ENCODE assay signal across 8 mouse cellular contexts in genomic region chr17:57010911-57011235, GRCm38 (mm10). TPM values are rescaled to one million over a fixed set of nuclear protein-coding genes. Genes with fewer than 3 reads are reported as not detected.
DNase-seq lines count a peak whose midpoint lies in the region; ATAC-seq and TF ChIP-seq lines count a peak whose summit lies in the region.

No protein-coding gene starts in this region.

- TF ChIP-seq CTCF in cortical plate, adult 2 months (IDR thresholded peaks at IDR 0.05; ENCODE audit: extremely low read depth, insufficient read depth, low read length) = no peak

- H3K9me3 ChIP-seq in kidney, embryonic 15.5 days (replicated peaks) = no peaks in the 10 kb centered on the region
- H3K9me3 ChIP-seq in hindbrain, embryonic 16.5 days (ENCODE audit: control insufficient read depth, low read length) = no peaks in the 10 kb centered on the region
- H3K9me3 ChIP-seq in midbrain, embryonic 15.5 days = no peaks in the 10 kb centered on the region

- WGBS in kidney, embryonic 15.5 days = 0% methylated on average over 19 of the region's 19 CpGs
- WGBS in hindbrain, embryonic 16.5 days = under 1% methylated on average over 19 of the region's 19 CpGs
- WGBS in midbrain, embryonic 15.5 days = 0% methylated on average over 19 of the region's 19 CpGs

- peak overlapping the region; percentile 65 for H3K9ac ChIP-seq in kidney, embryonic 15.5 days
- H3K9ac ChIP-seq in hindbrain, embryonic 16.5 days (ENCODE audit: low read depth, low read length) = peak overlapping the region; percentile 71
- peak overlapping the region; percentile 61 for H3K9ac ChIP-seq in midbrain, embryonic 15.5 days

- no peaks in the 10 kb centered on the region for H3K27me3 ChIP-seq in kidney, embryonic 15.5 days
- no peaks in the 10 kb centered on the region for H3K27me3 ChIP-seq in hindbrain, embryonic 16.5 days (replicated peaks; ENCODE audit: control insufficient read depth, insufficient read depth, low read length)
- H3K27me3 ChIP-seq in midbrain, embryonic 15.5 days (replicated peaks) = no peaks in the 10 kb centered on the region

- peak overlapping the region; percentile 68 for H3K4me3 ChIP-seq in kidney, embryonic 15.5 days (replicated peaks)
- peak overlapping the region; percentile 75 for H3K4me3 ChIP-seq in cortical plate, adult 2 months (ENCODE audit: insufficient read depth, low read length)
- H3K4me3 ChIP-seq in hindbrain, embryonic 16.5 days (ENCODE audit: low read length) = peak overlapping the region; percentile 81
- peak overlapping the region; percentile 59 for H3K4me3 ChIP-seq in midbrain, embryonic 15.5 days

- DNase-seq in kidney, postnatal 14 days = no peak
- DNase-seq in T-cell, adult 2 months (ENCODE audit: low spot score) = no peak
- no peak for DNase-seq in urinary bladder, adult 2 months (ENCODE audit: low spot score)
- no peak for DNase-seq in cerebellum, adult 8-10 months

- H3K4me2 ChIP-seq in kidney, embryonic 15.5 days = peak overlapping the region; percentile 92
- peak overlapping the region; percentile 92 for H3K4me2 ChIP-seq in hindbrain, embryonic 16.5 days (ENCODE audit: low read length)
- peak overlapping the region; percentile 92 for H3K4me2 ChIP-seq in midbrain, embryonic 15.5 days

- no peak for TF ChIP-seq POLR2A in cortical plate, adult 2 months (IDR thresholded peaks at IDR 0.05; ENCODE audit: extremely low read depth, insufficient read depth, low read length)

- ATAC-seq in kidney, embryonic 15.5 days (replicated peaks; ENCODE audit: low FRiP score) = peak; percentile 41
- peak; percentile 58 for ATAC-seq in hindbrain, embryonic 16.5 days
- peak; percentile 68 for ATAC-seq in midbrain, embryonic 15.5 days (replicated peaks)

- H3K27ac ChIP-seq in kidney, embryonic 15.5 days = peak overlapping the region; percentile 94
- 0 out of 2 replicates have a peak overlapping the region, but pooled peaks have one; percentile 19 for H3K27ac ChIP-seq in cortical plate, adult 2 months (ENCODE audit: insufficient read depth, low read length)
- peak overlapping the region; percentile 78 for H3K27ac ChIP-seq in hindbrain, embryonic 16.5 days (ENCODE audit: low read depth, low read length)
- H3K27ac ChIP-seq in midbrain, embryonic 15.5 days = peak overlapping the region; percentile 81

- peaks cover 32% of the 10 kb centered on the region for H3K36me3 ChIP-seq in kidney, embryonic 15.5 days
- H3K36me3 ChIP-seq in hindbrain, embryonic 16.5 days (ENCODE audit: control insufficient read depth, insufficient read depth, low read length) = peaks cover 22% of the 10 kb centered on the region
- peaks cover 22% of the 10 kb centered on the region for H3K36me3 ChIP-seq in midbrain, embryonic 15.5 days (replicated peaks)

- peaks cover 24% of the 10 kb centered on the region for H3K4me1 ChIP-seq in kidney, embryonic 15.5 days
- 0 out of 2 replicates have a peak, but pooled peaks cover 2% of the 10 kb centered on the region for H3K4me1 ChIP-seq in cortical plate, adult 2 months (ENCODE audit: control insufficient read depth, insufficient read depth, low read length)
- peaks cover 18% of the 10 kb centered on the region for H3K4me1 ChIP-seq in hindbrain, embryonic 16.5 days (ENCODE audit: control insufficient read depth, insufficient read depth, low read depth, low read length)
- peaks cover 23% of the 10 kb centered on the region for H3K4me1 ChIP-seq in midbrain, embryonic 15.5 days

RNA-seq across cellular contexts. Expression of gene Gtf2f1, which starts 0.2 kb away (rescaled TPM):
- polyA plus RNA-seq in kidney, embryonic 15.5 days (2015; fragmentation: Nextera tagmentation; extraction: Ambion mirVana) = 64.0 and 70.3 TPM in 2 replicates
- polyA plus RNA-seq in cortical plate, adult 2 months (2012; rRNA removed) = 73.3 and 80.0 TPM in 2 replicates
- polyA plus RNA-seq in hindbrain, embryonic 16.5 days (2015; fragmentation: Nextera tagmentation; extraction: Ambion mirVana) = 60.2 and 68.0 TPM in 2 replicates
- polyA plus RNA-seq in midbrain, embryonic 15.5 days (2015; fragmentation: Nextera tagmentation; extraction: Ambion mirVana) = 76.8 TPM in 2 replicates
- 41.2 and 47.4 TPM in 2 replicates for polyA plus RNA-seq in urinary bladder, adult 2 months (2012; rRNA removed)

RNA-seq across cellular contexts. Expression of gene Gm17949, which starts 0.4 kb away (rescaled TPM):
- polyA plus RNA-seq in kidney, embryonic 15.5 days (2015; fragmentation: Nextera tagmentation; extraction: Ambion mirVana) = 0.30 and 0.37 TPM in 2 replicates
- 0.13 TPM in 1 of 2 replicates, not detected in the other for polyA plus RNA-seq in cortical plate, adult 2 months (2012; rRNA removed)
- 0.31 and 0.51 TPM in 2 replicates for polyA plus RNA-seq in hindbrain, embryonic 16.5 days (2015; fragmentation: Nextera tagmentation; extraction: Ambion mirVana)
- polyA plus RNA-seq in midbrain, embryonic 15.5 days (2015; fragmentation: Nextera tagmentation; extraction: Ambion mirVana) = 0.43 and 0.73 TPM in 2 replicates
- 0.18 and 0.19 TPM in 2 replicates for polyA plus RNA-seq in urinary bladder, adult 2 months (2012; rRNA removed)

RNA-seq across cellular contexts. Expression of gene Pspn, which starts 11.1 kb away (rescaled TPM):
- 0.87 and 1.3 TPM in 2 replicates for polyA plus RNA-seq in kidney, embryonic 15.5 days (2015; fragmentation: Nextera tagmentation; extraction: Ambion mirVana)
- not detected in 2 replicates for polyA plus RNA-seq in cortical plate, adult 2 months (2012; rRNA removed)
- 0.64 TPM in 1 of 2 replicates, not detected in the other for polyA plus RNA-seq in hindbrain, embryonic 16.5 days (2015; fragmentation: Nextera tagmentation; extraction: Ambion mirVana)
- 0.68 and 0.83 TPM in 2 replicates for polyA plus RNA-seq in midbrain, embryonic 15.5 days (2015; fragmentation: Nextera tagmentation; extraction: Ambion mirVana)
- not detected in 2 replicates for polyA plus RNA-seq in urinary bladder, adult 2 months (2012; rRNA removed)

RNA-seq across cellular contexts. Expression of gene Alkbh7, which starts 13.7 kb away (rescaled TPM):
- 55.3 and 56.7 TPM in 2 replicates for polyA plus RNA-seq in kidney, embryonic 15.5 days (2015; fragmentation: Nextera tagmentation; extraction: Ambion mirVana)
- polyA plus RNA-seq in cortical plate, adult 2 months (2012; rRNA removed) = 32.1 and 35.4 TPM in 2 replicates
- polyA plus RNA-seq in hindbrain, embryonic 16.5 days (2015; fragmentation: Nextera tagmentation; extraction: Ambion mirVana) = 57.8 and 64.4 TPM in 2 replicates
- polyA plus RNA-seq in midbrain, embryonic 15.5 days (2015; fragmentation: Nextera tagmentation; extraction: Ambion mirVana) = 53.2 and 57.1 TPM in 2 replicates
- polyA plus RNA-seq in urinary bladder, adult 2 months (2012; rRNA removed) = 18.1 and 20.6 TPM in 2 replicates

RNA-seq across cellular contexts. Expression of gene Khsrp, which starts 20.4 kb away (rescaled TPM):
- polyA plus RNA-seq in kidney, embryonic 15.5 days (2015; fragmentation: Nextera tagmentation; extraction: Ambion mirVana) = 46.1 TPM in 2 replicates
- 58.4 and 63.4 TPM in 2 replicates for polyA plus RNA-seq in cortical plate, adult 2 months (2012; rRNA removed)
- 14.4 and 20.1 TPM in 2 replicates for polyA plus RNA-seq in hindbrain, embryonic 16.5 days (2015; fragmentation: Nextera tagmentation; extraction: Ambion mirVana)
- 29.9 and 30.5 TPM in 2 replicates for polyA plus RNA-seq in midbrain, embryonic 15.5 days (2015; fragmentation: Nextera tagmentation; extraction: Ambion mirVana)
- 54.9 and 60.3 TPM in 2 replicates for polyA plus RNA-seq in urinary bladder, adult 2 months (2012; rRNA removed)

Comparison
In these comparisons a context has a peak if more than half of its experiments do, and no peak if none do; other contexts are left out.
1. H3K27ac ChIP-seq: peak in every context shown above with its lines; median percentile 94 in kidney, embryonic 15.5 days; 81 in midbrain, embryonic 15.5 days; 78 in hindbrain, embryonic 16.5 days; 19 in cortical plate, adult 2 months.